Mouse (Mus musculus): ENCODE results near the gene Iars. TPM values are rescaled to one million over a fixed set of nuclear protein-coding genes. Genes with fewer than 3 reads are reported as not detected.

Gene Iars
- polyA plus RNA-seq, 1 experiment from 2014 or later, result 16.9 TPM

DNA sequence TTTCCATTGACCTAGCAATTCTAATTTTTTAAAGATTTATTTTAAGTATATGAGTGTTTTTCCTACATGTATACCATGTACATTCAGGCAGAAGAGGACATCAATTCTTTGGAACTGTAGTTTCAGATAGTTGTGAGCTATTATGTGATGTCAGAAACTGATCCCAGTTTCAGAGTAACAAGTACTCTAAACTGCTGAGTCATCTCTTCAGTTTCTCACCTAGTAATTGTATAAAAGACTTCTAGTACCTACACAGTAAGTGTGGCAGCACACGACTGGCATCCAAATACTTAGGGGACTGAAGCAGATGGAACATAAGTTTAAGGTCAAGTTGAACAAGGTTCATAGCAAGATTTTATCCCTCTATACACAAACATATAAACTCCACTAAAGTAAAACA is 35.9 kb upstream of the Iars start:
- TF ChIP-seq CTCF (IDR thresholded peaks at IDR 0.05; ENCODE audit: low read depth) (no peak), EP300 (IDR thresholded peaks at IDR 0.05; ENCODE audit: low read depth) (no peak)
- no peak overlapping the region for H3K9ac ChIP-seq (replicated peaks)

GRCm38 (mm10) chr13:49651136-49651535 is 30.8 kb upstream of the Iars start:
- H3K9me3 ChIP-seq (ENCODE audit: low read length), result no peaks in the 10 kb centered on the region
- TF ChIP-seq CTCF (IDR thresholded peaks at IDR 0.05; ENCODE audit: low read depth) (peak; percentile 26), EP300 (IDR thresholded peaks at IDR 0.05; ENCODE audit: low read depth) (no peak)
- 39% methylated on average over 2 of the region's 2 CpGs for WGBS (ENCODE audit: insufficient replicate concordance)
- H3K4me1 ChIP-seq (ENCODE audit: insufficient read depth), result peaks cover 12% of the 10 kb centered on the region
- H3K9ac ChIP-seq (replicated peaks), result no peak overlapping the region
- peaks cover 5% of the 10 kb centered on the region for H3K36me3 ChIP-seq (replicated peaks; ENCODE audit: insufficient read depth, low read length)
- peak overlapping the region; percentile 97 for H3K4me3 ChIP-seq (ENCODE audit: low read depth, low read length)
- no peak overlapping the region for H3K27ac ChIP-seq (ENCODE audit: low read depth)
- no peak for ATAC-seq
- no peak for DNase-seq
- no peaks in the 10 kb centered on the region for H3K27me3 ChIP-seq (ENCODE audit: insufficient read depth, low read length)
- H3K4me2 ChIP-seq (ENCODE audit: low read depth, low read length), result peak overlapping the region; percentile 98

More for the DNA sequence above, 35.9 kb upstream of the Iars start:
- H3K4me2 ChIP-seq (ENCODE audit: low read depth, low read length), result no peak overlapping the region
- no peaks in the 10 kb centered on the region for H3K4me1 ChIP-seq (ENCODE audit: insufficient read depth)
- H3K36me3 ChIP-seq (replicated peaks; ENCODE audit: insufficient read depth, low read length), result no peaks in the 10 kb centered on the region
- WGBS (ENCODE audit: insufficient replicate concordance), result 86% methylated on average over 1 of the region's 1 CpGs
- no peaks in the 10 kb centered on the region for H3K27me3 ChIP-seq (ENCODE audit: insufficient read depth, low read length)
- no peak for ATAC-seq
- H3K4me3 ChIP-seq (ENCODE audit: low read depth, low read length), result no peak overlapping the region
- DNase-seq, result no peak
- no peak overlapping the region for H3K27ac ChIP-seq (ENCODE audit: low read depth)
- no peaks in the 10 kb centered on the region for H3K9me3 ChIP-seq (ENCODE audit: low read length)

- no peak overlapping the region for H3K27ac ChIP-seq (ENCODE audit: low read depth)
- 2% methylated on average over 4 of the region's 4 CpGs for WGBS (ENCODE audit: insufficient replicate concordance)
- H3K27me3 ChIP-seq (ENCODE audit: insufficient read depth, low read length), result no peaks in the 10 kb centered on the region
- no peak for TF ChIP-seq EP300 (IDR thresholded peaks at IDR 0.05; ENCODE audit: low read depth)
- no peak for TF ChIP-seq CTCF (IDR thresholded peaks at IDR 0.05; ENCODE audit: low read depth)
- H3K4me3 ChIP-seq (ENCODE audit: low read depth, low read length), result peak overlapping the region; percentile 97
- H3K4me1 ChIP-seq (ENCODE audit: insufficient read depth), result peaks cover 12% of the 10 kb centered on the region
- ATAC-seq (no peak), DNase-seq (no peak)
- H3K9me3 ChIP-seq (ENCODE audit: low read length), result no peaks in the 10 kb centered on the region
- H3K36me3 ChIP-seq (replicated peaks; ENCODE audit: insufficient read depth, low read length), result peaks cover 6% of the 10 kb centered on the region
- peak overlapping the region; percentile 76 for H3K9ac ChIP-seq (replicated peaks)
- peak overlapping the region; percentile 98 for H3K4me2 ChIP-seq (ENCODE audit: low read depth, low read length)
Measured at GRCm38 (mm10) chr13:49651781-49652351, 30.0 kb upstream of the Iars start.

DNA sequence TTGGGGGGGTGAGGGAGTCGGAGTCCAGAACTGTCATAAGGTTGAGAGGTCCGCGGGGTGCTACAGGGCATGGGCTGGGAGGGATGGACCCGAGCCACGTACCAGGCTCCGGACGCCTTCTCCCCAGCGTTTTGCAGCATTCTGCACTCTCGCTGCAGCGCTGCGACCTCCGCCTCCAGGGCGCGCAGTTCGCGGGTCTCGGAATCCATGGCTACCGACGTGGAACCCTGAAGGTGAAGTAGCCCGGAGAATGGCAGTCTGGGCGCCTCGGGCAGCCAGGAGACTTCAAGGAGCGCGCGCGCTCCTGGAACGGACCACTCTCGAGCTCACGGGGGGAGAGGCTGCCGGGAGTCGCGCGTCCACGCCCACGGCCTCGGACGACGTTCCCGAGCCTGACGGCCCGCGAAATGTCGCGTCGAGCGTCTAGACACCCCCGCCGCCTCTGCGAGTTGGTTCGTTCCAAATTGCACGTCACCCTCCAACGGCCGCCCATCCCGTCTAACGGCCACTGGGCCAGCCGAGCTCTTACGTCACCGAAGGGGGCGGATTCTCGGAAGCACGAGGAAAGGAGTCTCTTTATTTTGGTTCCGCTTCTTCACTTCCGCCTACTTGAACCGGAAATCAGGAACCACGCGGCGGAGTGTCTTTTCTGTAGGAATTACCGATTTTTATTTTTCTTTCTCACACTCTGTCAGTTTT is 29.3 kb upstream of the Iars start, which contains the start of the genes Cenpp and Nol8:
Cenpp (minus strand) TSS at position 305 of the 699 bp plus-strand sequence.
Nol8 (plus strand) TSS at position 598 of the 699 bp plus-strand sequence.
- ATAC-seq, result peak; percentile 100
- peaks cover 11% of the 10 kb centered on the region for H3K36me3 ChIP-seq (replicated peaks; ENCODE audit: insufficient read depth, low read length)
- peak within 1 kb of the TSS; percentile 98 for H3K4me2 ChIP-seq (ENCODE audit: low read depth, low read length)
- H3K4me1 ChIP-seq (ENCODE audit: insufficient read depth), result peaks cover 12% of the 10 kb centered on the region
- TF ChIP-seq EP300 (IDR thresholded peaks at IDR 0.05; ENCODE audit: low read depth), result peak; percentile 82; the same call in 1 of the 2 replicates
- TF ChIP-seq CTCF (IDR thresholded peaks at IDR 0.05; ENCODE audit: low read depth), result peak; percentile 17; the same call in 1 of the 2 replicates
- H3K9me3 ChIP-seq (ENCODE audit: low read length), result no peaks in the 10 kb centered on the region
- under 1% methylated on average over 67 of the region's 68 CpGs for WGBS (ENCODE audit: insufficient replicate concordance)
- peak within 1 kb of the TSS; percentile 68 for H3K27ac ChIP-seq (ENCODE audit: low read depth)
- peak within 1 kb of the TSS; percentile 97 for H3K4me3 ChIP-seq (ENCODE audit: low read depth, low read length)
- no peaks in the 10 kb centered on the region for H3K27me3 ChIP-seq (ENCODE audit: insufficient read depth, low read length)
- H3K9ac ChIP-seq (replicated peaks), result peak within 1 kb of the TSS; percentile 76
- peak; percentile 100 for DNase-seq

DNA sequence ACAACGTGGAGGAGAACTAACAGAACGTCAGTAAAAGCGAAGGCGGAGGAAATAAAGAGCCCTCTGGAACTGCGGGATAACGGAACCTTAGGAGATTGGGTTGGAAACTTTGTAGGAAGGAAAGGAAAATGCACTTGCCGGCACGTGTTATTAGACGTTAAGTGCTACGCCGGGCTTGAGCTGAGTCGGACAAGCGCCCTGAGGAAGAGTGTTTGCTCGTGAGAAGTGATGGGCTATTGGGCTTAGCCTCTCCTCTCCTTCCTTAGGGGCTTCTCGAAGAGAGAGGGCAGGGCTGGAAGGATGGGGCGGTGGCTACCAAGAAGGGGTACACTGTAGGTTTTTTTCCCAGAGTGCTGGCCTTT is 28.7 kb upstream of the Iars start:
- no peak for DNase-seq
- WGBS (ENCODE audit: insufficient replicate concordance), result 0% methylated on average over 16 of the region's 16 CpGs
- no peaks in the 10 kb centered on the region for H3K9me3 ChIP-seq (ENCODE audit: low read length)
- H3K9ac ChIP-seq (replicated peaks), result peak overlapping the region; percentile 72
- peaks cover 12% of the 10 kb centered on the region for H3K36me3 ChIP-seq (replicated peaks; ENCODE audit: insufficient read depth, low read length)
- peak; percentile 67 for ATAC-seq
- peaks cover 12% of the 10 kb centered on the region for H3K4me1 ChIP-seq (ENCODE audit: insufficient read depth)
- peak overlapping the region; percentile 97 for H3K4me3 ChIP-seq (ENCODE audit: low read depth, low read length)
- H3K27ac ChIP-seq (ENCODE audit: low read depth), result peak overlapping the region; percentile 67
- TF ChIP-seq CTCF (IDR thresholded peaks at IDR 0.05; ENCODE audit: low read depth) (no peak), EP300 (IDR thresholded peaks at IDR 0.05; ENCODE audit: low read depth) (no peak; the same call in 1 of the 2 replicates)
- H3K27me3 ChIP-seq (ENCODE audit: insufficient read depth, low read length), result no peaks in the 10 kb centered on the region
- peak overlapping the region; percentile 95 for H3K4me2 ChIP-seq (ENCODE audit: low read depth, low read length)

DNA sequence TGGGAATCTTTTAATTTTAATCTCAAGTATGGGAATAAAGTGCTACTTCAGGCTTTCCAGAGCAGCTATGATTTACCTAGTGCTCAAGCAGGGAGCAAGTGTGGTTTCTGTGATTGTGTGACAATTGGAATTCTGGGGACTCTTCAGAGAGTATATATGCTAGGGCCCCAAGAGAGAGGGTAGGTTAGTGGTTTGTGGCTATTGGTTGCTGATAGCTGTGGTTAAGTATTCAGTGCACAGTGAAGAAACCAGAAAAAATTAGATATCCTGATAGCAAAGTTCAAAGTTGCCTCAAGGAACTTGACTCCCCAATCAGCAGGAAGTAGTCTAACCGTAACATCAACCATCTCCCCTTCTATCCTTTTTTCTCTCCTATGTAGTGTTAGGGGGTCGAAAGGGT is 4.1 kb upstream of the Iars start:
- peaks cover 6% of the 10 kb centered on the region for H3K4me1 ChIP-seq (ENCODE audit: insufficient read depth)
- H3K4me2 ChIP-seq (ENCODE audit: low read depth, low read length), result no peak overlapping the region
- 55% methylated on average over 2 of the region's 2 CpGs for WGBS (ENCODE audit: insufficient replicate concordance)
- no peak for TF ChIP-seq CTCF (IDR thresholded peaks at IDR 0.05; ENCODE audit: low read depth)
- TF ChIP-seq EP300 (IDR thresholded peaks at IDR 0.05; ENCODE audit: low read depth), result no peak
- DNase-seq (no peak), ATAC-seq (no peak)
- peaks cover 29% of the 10 kb centered on the region for H3K36me3 ChIP-seq (replicated peaks; ENCODE audit: insufficient read depth, low read length)
- no peak overlapping the region for H3K9ac ChIP-seq (replicated peaks)
- no peaks in the 10 kb centered on the region for H3K9me3 ChIP-seq (ENCODE audit: low read length)
- H3K27ac ChIP-seq (ENCODE audit: low read depth), result no peak overlapping the region
- H3K4me3 ChIP-seq (ENCODE audit: low read depth, low read length), result no peak overlapping the region
- no peaks in the 10 kb centered on the region for H3K27me3 ChIP-seq (ENCODE audit: insufficient read depth, low read length)

Measured in liver, postnatal 0 days (tissue).